Mouse (Mus musculus): Measurements from ENCODE around the gene Ccnd2.

The Ccnd2 gene

GRCm38 (mm10) chr6:127107413-127107812 is 44.6 kb downstream of the Ccnd2 start:
- no peak for DNase-seq

GRCm38 (mm10) chr6:127106726-127107125 is 45.3 kb downstream of the Ccnd2 start:
- no peak for DNase-seq

- DNase-seq, result no peak
Measured at GRCm38 (mm10) chr6:127106189-127106588, 45.8 kb downstream of the Ccnd2 start.

GRCm38 (mm10) chr6:127105107-127105506 is 46.9 kb downstream of the Ccnd2 start:
- DNase-seq, result peak; percentile 61 to 69

- DNase-seq, result no peak
Measured at GRCm38 (mm10) chr6:127104396-127105029, 47.5 kb downstream of the Ccnd2 start.

GRCm38 (mm10) chr6:127103506-127104275 is 48.3 kb downstream of the Ccnd2 start:
- no peak for DNase-seq

- DNase-seq, result peak; percentile 43 to 51
Measured at GRCm38 (mm10) chr6:127094565-127094964, 57.4 kb downstream of the Ccnd2 start.

- peak; percentile 22 to 50 for DNase-seq
Measured at GRCm38 (mm10) chr6:127086739-127087138, 65.3 kb downstream of the Ccnd2 start.

GRCm38 (mm10) chr6:127081820-127082219 is 70.2 kb downstream of the Ccnd2 start:
- no peak for DNase-seq

GRCm38 (mm10) chr6:127079867-127080731 is 71.9 kb downstream of the Ccnd2 start:
- DNase-seq, result peak; percentile 67 to 78

Data from kidney, postnatal 4 days (tissue).